Mouse (Mus musculus): ENCODE measurements at regions not wholly inside any gene's neighbourhood (a gene's known extent, or its start where the extent isn't known, plus 50 kb on each side); places are given as distances from the start of the nearest gene placed in this dataset.

DNA sequence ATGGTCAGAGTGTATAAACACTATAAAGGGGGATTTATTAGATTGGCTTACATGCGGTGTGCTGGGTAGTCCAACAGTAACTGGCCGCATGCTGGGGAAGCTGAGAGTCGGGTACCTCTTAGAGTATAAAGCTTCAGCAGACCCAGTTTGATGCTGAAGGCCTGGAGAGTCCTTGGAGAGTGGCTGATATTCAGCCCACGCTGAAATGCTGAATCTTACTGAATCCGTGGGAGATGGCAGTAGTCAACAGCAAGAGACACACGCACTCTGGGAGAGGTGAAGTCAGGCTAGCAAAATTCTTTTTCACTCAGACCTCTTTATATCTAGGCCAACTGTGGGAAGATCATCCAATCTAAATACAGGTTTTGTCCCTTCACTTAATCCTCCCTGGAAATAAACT lies 214.1 kb upstream of the Tsc22d2 start:
- Histone ChIP-seq H3K27me3 (ENCODE audit: control insufficient read depth, insufficient read depth, insufficient read length) (no peaks in the 10 kb centered on the region), H3K36me3 (ENCODE audit: control insufficient read depth, insufficient read depth) (no peaks in the 10 kb centered on the region), H3ac (ENCODE audit: control insufficient read depth, insufficient read length) (no peak overlapping the region), H3K79me2 (ENCODE audit: control insufficient read depth, insufficient read depth) (no peaks in the 10 kb centered on the region), H3K4me3 (no peak overlapping the region), H3K4me2 (ENCODE audit: low read depth) (no peak overlapping the region)
- TF ChIP-seq USF1 (IDR thresholded peaks at IDR 0.05; ENCODE audit: low read depth): no peak
- no peak for TF ChIP-seq CEBPB (IDR thresholded peaks at IDR 0.05; ENCODE audit: insufficient read depth, poor library complexity, severe bottlenecking)
- TF ChIP-seq MYOG (IDR thresholded peaks at IDR 0.05; ENCODE audit: control insufficient read depth in 1 of 3, insufficient read depth in 1 of 3, insufficient read length in 2 of 3, low read depth in 2 of 3): no peak
- no peak for TF ChIP-seq POLR2A (IDR thresholded peaks at IDR 0.05; ENCODE audit: insufficient read length, low read depth)
- TF ChIP-seq MAX (IDR thresholded peaks at IDR 0.05; ENCODE audit: low read depth): no peak
- no peak for TF ChIP-seq POLR2AphosphoS2 (IDR thresholded peaks at IDR 0.05; ENCODE audit: insufficient read length, low read depth)
- no peak for TF ChIP-seq TCF12 (IDR thresholded peaks at IDR 0.05; ENCODE audit: insufficient read depth, poor library complexity, severe bottlenecking)
- no peak for TF ChIP-seq REST (IDR thresholded peaks at IDR 0.05; ENCODE audit: insufficient read depth, insufficient read length)
- TF ChIP-seq MYOD1 (IDR thresholded peaks at IDR 0.05; ENCODE audit: control insufficient read depth in 1 of 3, insufficient read length in 2 of 3, low read depth in 2 of 3): no peak
- no peak for TF ChIP-seq TCF3 (IDR thresholded peaks at IDR 0.05; ENCODE audit: insufficient read length, low read depth)
- TF ChIP-seq SRF (IDR thresholded peaks at IDR 0.05; ENCODE audit: control insufficient read depth, insufficient read length, low read depth): no peak
- TF ChIP-seq E2F4 (IDR thresholded peaks at IDR 0.05; ENCODE audit: insufficient read depth): no peak

DNA sequence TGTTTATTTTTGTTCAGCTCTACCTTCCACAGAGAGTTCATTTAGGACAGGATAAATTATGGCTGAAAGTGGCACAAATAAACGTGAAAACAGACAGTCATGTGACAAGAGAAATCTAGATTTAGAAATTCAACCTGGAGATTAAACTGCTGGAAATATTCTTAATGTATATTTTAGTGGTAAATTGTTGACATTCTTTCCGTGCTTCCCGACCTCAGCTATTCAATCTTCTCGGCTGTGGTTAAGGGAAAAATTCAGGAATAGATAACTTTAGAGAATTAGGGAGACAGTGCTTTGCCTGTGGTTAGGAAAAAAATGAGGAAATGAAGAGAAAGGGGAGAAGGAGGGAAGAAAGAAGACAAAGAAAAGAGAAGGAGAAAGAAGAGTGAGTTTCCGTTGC lies 211.7 kb upstream of the Tsc22d2 start:
- Histone ChIP-seq H3K79me2 (ENCODE audit: control insufficient read depth, insufficient read depth) (no peaks in the 10 kb centered on the region), H3K4me3 (no peak overlapping the region), H3K27me3 (ENCODE audit: control insufficient read depth, insufficient read depth, insufficient read length) (no peaks in the 10 kb centered on the region), H3K4me2 (ENCODE audit: low read depth) (peak overlapping the region; percentile 72), H3ac (ENCODE audit: control insufficient read depth, insufficient read length) (no peak overlapping the region), H3K36me3 (ENCODE audit: control insufficient read depth, insufficient read depth) (no peaks in the 10 kb centered on the region)
- TF ChIP-seq MAX (IDR thresholded peaks at IDR 0.05; ENCODE audit: low read depth): no peak
- TF ChIP-seq USF1 (IDR thresholded peaks at IDR 0.05; ENCODE audit: low read depth): peak; percentile 76
- no peak for TF ChIP-seq CEBPB (IDR thresholded peaks at IDR 0.05; ENCODE audit: insufficient read depth, poor library complexity, severe bottlenecking)

DNA sequence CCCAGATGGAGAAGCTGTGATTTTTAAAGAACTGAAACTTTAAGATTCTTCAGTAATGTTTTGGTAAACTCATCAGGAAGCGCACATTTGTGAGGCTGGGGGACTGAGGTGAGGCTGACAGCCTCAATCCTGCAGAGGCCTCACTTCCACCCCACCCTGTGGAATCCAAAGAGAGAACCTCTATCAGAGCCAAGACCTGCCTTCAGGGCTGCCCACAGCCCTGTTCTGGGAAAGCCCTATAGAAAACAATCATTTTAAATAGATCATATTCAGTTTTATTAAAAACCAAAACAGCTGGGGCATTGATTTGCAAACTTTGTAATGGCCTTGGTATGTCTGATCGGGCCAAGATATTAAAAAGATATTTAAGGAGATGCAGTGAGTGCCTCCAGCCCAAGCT lies 210.7 kb upstream of the Tsc22d2 start:
- no peaks in the 10 kb centered on the region for H3K27me3 ChIP-seq (ENCODE audit: control insufficient read depth, insufficient read depth, insufficient read length)
- no peak overlapping the region for H3K4me3 ChIP-seq
- TF ChIP-seq MAX (IDR thresholded peaks at IDR 0.05; ENCODE audit: low read depth) (no peak), TCF12 (IDR thresholded peaks at IDR 0.05; ENCODE audit: insufficient read depth, poor library complexity, severe bottlenecking) (no peak), MYOD1 (IDR thresholded peaks at IDR 0.05; ENCODE audit: control insufficient read depth in 1 of 3, insufficient read length in 2 of 3, low read depth in 2 of 3) (no peak), MYOG (IDR thresholded peaks at IDR 0.05; ENCODE audit: control insufficient read depth in 1 of 3, insufficient read depth in 1 of 3, insufficient read length in 2 of 3, low read depth in 2 of 3) (no peak), POLR2A (IDR thresholded peaks at IDR 0.05; ENCODE audit: insufficient read length, low read depth) (no peak), CEBPB (IDR thresholded peaks at IDR 0.05; ENCODE audit: insufficient read depth, poor library complexity, severe bottlenecking) (no peak), TCF3 (IDR thresholded peaks at IDR 0.05; ENCODE audit: insufficient read length, low read depth) (no peak), POLR2AphosphoS2 (IDR thresholded peaks at IDR 0.05; ENCODE audit: insufficient read length, low read depth) (no peak), REST (IDR thresholded peaks at IDR 0.05; ENCODE audit: insufficient read depth, insufficient read length) (no peak), SRF (IDR thresholded peaks at IDR 0.05; ENCODE audit: control insufficient read depth, insufficient read length, low read depth) (no peak), E2F4 (IDR thresholded peaks at IDR 0.05; ENCODE audit: insufficient read depth) (no peak), USF1 (IDR thresholded peaks at IDR 0.05; ENCODE audit: low read depth) (no peak)
- H3K79me2 ChIP-seq (ENCODE audit: control insufficient read depth, insufficient read depth): no peaks in the 10 kb centered on the region
- peak overlapping the region; percentile 72 for H3K4me2 ChIP-seq (ENCODE audit: low read depth)
- no peaks in the 10 kb centered on the region for H3K36me3 ChIP-seq (ENCODE audit: control insufficient read depth, insufficient read depth)
- no peak overlapping the region for H3ac ChIP-seq (ENCODE audit: control insufficient read depth, insufficient read length)

DNA sequence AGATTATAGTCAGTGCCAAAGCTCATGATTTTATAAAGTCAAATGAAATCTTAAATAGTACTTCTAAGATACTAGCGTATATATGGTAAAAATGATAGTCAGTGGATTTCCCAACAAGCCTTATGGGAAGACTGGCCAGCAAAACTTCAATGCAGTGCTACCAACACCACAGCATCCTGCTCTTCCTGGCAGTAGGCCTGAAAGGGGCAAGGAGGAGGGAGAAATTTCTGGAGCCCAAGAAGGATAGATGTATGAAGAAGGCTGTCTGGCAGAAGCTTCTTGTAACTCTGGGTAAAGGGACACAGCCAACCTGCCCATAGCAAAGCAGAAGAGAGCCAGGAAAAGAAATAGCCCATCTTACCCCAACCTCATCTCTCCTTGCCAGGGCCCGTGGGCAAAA lies 209.0 kb upstream of the Tsc22d2 start:
- no peaks in the 10 kb centered on the region for H3K27me3 ChIP-seq (ENCODE audit: control insufficient read depth, insufficient read depth, insufficient read length)
- H3K4me3 ChIP-seq: no peak overlapping the region
- H3ac ChIP-seq (ENCODE audit: control insufficient read depth, insufficient read length): no peak overlapping the region
- no peak overlapping the region for H3K4me2 ChIP-seq (ENCODE audit: low read depth)
- no peaks in the 10 kb centered on the region for H3K79me2 ChIP-seq (ENCODE audit: control insufficient read depth, insufficient read depth)
- H3K36me3 ChIP-seq (ENCODE audit: control insufficient read depth, insufficient read depth): no peaks in the 10 kb centered on the region
- TF ChIP-seq TCF12 (IDR thresholded peaks at IDR 0.05; ENCODE audit: insufficient read depth, poor library complexity, severe bottlenecking): no peak
- TF ChIP-seq MAX (IDR thresholded peaks at IDR 0.05; ENCODE audit: low read depth): no peak
- no peak for TF ChIP-seq TCF3 (IDR thresholded peaks at IDR 0.05; ENCODE audit: insufficient read length, low read depth)
- no peak for TF ChIP-seq E2F4 (IDR thresholded peaks at IDR 0.05; ENCODE audit: insufficient read depth)
- TF ChIP-seq CEBPB (IDR thresholded peaks at IDR 0.05; ENCODE audit: insufficient read depth, poor library complexity, severe bottlenecking): no peak
- TF ChIP-seq REST (IDR thresholded peaks at IDR 0.05; ENCODE audit: insufficient read depth, insufficient read length): no peak

DNA sequence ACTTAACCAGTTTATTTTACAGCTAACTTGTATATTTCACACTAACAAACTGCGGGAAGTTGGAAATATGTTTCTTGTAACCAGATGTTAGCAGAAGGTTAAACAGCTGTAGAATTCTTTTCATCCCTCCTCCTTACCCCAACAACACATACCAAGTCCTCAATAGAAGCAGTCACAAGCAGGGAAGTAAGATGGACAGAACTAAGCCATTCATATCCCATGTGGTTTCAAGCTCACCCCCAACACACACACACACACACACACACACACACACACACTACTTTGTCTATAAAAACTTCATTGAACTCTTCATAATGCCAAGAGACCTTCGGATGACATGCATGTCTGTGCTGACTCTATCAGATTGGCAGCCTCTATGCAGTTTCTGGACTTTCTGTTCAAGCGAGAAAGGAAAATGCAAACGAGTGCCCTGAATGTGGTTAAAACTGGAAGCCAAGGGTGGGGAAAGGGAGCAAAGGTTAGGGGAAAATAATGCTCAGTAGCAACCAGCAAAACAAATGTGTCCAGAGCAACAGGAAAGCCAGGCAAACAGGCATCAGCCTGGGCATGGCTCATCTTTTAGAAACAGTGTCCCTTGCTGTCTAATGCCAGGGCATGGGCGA lies 207.6 kb upstream of the Tsc22d2 start:
- Histone ChIP-seq H3K4me2 (ENCODE audit: low read depth) (peak overlapping the region; percentile 41), H3K27me3 (ENCODE audit: control insufficient read depth, insufficient read depth, insufficient read length) (no peaks in the 10 kb centered on the region), H3K79me2 (ENCODE audit: control insufficient read depth, insufficient read depth) (no peaks in the 10 kb centered on the region), H3K36me3 (ENCODE audit: control insufficient read depth, insufficient read depth) (no peaks in the 10 kb centered on the region), H3K4me3 (no peak overlapping the region), H3ac (ENCODE audit: control insufficient read depth, insufficient read length) (no peak overlapping the region)
- TF ChIP-seq MAX (IDR thresholded peaks at IDR 0.05; ENCODE audit: low read depth) (no peak), E2F4 (IDR thresholded peaks at IDR 0.05; ENCODE audit: insufficient read depth) (no peak), MYOG (IDR thresholded peaks at IDR 0.05; ENCODE audit: control insufficient read depth in 1 of 3, insufficient read depth in 1 of 3, insufficient read length in 2 of 3, low read depth in 2 of 3) (no peak)
